Mouse (Mus musculus) T-helper 17 cell (primary cell): ENCODE results near the gene Pacsin2.

Experiments used
- in situ Hi-C, 2 experiments: fragments of 300-600 bp; cut with MboI, MseI; formaldehyde crosslinking; loops; 1 replicate in 1 of 2; 2 replicates in 1 of 2; pipeline ENCODE4 v1.15.1; 2025; ENCODE audit warnings: high pct_unique_total_duplicates in 2 of 2

Pacsin2 gene

DNA sequence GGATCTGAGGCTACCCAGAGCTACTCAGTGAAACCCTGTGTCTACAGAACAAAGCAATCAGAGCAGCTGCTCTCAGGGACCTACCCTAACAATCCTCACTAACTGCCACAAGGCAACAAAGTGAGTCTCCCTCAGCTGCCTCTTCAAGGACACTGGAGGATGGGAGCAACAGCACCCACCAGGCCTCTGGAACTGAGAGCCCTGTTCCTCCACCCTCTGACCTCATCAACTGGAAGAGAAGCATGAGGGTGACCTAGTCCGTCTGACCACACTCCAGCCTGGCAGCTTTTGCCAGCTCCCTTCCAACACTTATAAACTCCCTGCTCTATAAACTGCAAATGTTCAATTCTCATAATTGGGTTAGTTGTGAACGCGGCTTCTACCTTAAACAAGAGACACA lies 10.5 kb downstream of the Pacsin2 start:
- in situ Hi-C loops, result no loop called here

DNA sequence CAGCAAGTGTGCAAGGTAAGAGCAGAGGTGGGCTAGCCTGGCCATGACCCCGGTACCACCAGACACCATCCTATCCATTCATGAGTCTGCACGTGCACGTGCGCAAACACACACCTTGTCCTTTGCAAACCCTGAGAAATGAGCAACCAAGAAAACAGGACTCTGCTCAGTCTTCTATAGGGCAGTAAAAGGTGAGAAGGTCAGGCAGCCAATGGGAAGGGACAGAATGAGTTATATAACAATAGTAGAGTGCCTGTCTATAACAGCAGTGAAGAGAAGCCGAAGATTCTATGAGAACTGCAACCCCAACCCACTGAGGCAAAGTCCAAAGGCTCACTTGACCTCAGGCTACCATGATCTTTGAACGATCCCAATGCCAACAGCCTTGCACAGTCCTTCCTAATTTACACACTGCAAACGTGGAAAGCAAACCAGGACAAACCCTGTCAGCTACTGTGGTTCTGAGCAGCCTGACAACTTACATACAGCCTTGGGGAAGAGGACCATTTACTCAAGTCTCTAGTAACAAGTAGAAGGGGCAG lies 12.1 kb downstream of the Pacsin2 start:
- in situ Hi-C loops, result no loop called here

GRCm38 (mm10) chr15:83451621-83452210 lies 12.7 kb downstream of the Pacsin2 start:
- in situ Hi-C loops, result no loop called here

GRCm38 (mm10) chr15:83450007-83450406 lies 14.4 kb downstream of the Pacsin2 start:
- in situ Hi-C loops, result no loop called here

DNA sequence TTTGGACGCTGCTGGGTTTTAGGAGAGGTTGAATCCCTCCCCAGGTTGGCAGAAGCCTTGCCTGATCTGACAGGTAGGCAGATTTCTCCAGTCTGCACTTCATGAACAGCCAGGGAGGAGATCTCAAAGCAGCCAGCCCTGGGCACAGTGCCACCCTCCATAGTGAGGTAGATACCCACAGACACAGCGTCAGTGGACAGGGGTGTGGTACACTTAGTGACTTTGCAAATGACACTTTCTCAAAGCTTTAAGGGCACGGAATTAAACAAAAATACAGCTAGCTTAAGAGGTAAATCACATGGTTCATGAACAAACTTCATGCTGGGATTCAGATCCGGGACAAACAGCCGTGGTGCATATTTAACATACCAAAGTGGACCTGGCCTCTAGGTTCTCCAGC lies 15.8 kb downstream of the Pacsin2 start:
- in situ Hi-C loops, result no loop called here

DNA sequence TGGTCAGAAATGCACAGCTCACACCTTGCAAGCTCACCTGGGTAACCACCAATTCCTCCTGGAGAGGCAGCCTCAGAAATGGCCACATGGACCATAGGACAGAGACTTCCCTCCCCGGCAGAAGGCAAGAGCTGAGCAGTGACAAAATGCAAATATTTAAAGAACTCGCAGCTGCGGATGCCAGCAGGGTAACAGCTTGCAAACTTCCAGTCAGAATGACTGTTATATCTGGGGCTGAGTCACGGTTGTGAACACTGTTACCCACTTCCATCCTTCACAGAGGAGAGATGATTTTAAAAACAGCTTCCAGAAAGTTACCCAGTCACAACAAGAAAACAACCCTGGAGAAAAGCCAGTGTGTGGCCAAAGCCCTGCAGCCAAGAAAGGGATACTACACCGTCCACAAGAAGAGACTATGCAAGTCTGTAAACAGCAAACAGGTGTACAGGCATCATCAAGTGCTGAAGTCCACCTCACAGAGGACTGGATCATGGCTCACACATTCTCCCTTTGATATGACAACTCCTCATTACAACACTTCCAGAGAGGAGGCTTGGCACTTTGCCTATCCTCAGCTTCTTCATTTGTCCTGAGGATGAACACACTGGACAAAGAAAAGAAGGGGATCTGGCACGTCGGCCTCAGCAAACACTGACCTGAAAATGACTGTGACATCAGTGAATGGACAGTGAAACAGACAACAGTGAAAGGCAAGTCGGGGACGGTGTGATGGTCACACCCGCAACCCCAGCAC lies 16.4 kb downstream of the Pacsin2 start:
- in situ Hi-C loops, result no loop called here

GRCm38 (mm10) chr15:83445908-83446307 lies 18.5 kb downstream of the Pacsin2 start:
- in situ Hi-C loops, result no loop called here

GRCm38 (mm10) chr15:83445383-83445782 lies 19.0 kb downstream of the Pacsin2 start:
- in situ Hi-C loops, result no loop called here

GRCm38 (mm10) chr15:83444425-83444824 lies 20.0 kb downstream of the Pacsin2 start:
- in situ Hi-C loops, result no loop called here

GRCm38 (mm10) chr15:83442495-83443037 lies 21.8 kb downstream of the Pacsin2 start:
- in situ Hi-C loops, result no loop called here

- in situ Hi-C loops, result no loop called here
These were observed 23.7 kb downstream of the Pacsin2 start for GRCm38 (mm10) chr15:83440726-83441125.

DNA sequence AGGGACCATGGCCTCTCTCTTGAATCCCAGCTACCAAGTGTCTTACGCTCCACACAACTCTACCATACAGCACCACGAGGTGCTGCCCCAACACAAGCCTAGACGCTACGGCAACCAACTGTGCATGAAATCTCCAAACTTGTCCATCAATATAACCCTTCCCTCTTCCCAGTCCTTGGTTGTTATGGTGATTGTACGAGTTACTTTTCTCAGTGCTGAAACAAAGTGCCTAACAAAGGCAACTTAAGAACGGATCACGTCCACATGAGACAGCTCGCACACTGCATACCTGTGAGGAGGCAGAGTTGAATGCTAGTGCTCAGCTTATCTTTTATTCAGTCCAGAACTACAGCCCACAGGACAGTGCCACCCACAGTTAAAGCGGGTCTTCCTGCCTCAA lies 27.9 kb downstream of the Pacsin2 start:
- in situ Hi-C loops, result no loop called here

GRCm38 (mm10) chr15:83435324-83436090 lies 28.9 kb downstream of the Pacsin2 start:
- in situ Hi-C loops, result no loop called here

DNA sequence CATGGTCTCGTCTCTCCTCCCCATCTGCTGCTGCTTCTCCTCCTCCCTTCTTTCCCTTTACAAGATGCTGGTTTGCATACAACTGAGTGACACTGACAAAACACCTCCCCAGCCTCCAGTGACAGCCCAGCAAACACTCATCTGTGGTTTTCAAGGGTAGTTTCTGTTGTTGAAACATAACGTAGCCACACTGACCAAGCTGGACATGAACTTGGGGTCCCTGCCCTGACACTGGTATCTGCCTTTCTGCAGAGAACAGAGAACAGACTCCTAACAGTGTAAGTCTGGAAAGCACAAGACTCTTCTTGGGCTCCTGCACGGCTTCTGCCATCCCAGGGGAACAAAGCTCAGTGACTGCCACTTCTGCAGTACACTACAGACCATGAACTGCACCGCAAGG lies 29.7 kb downstream of the Pacsin2 start:
- in situ Hi-C loops, result loop anchor here in 1 of 2 experiments (5.0 kb wide), 1 partner anchor 58 kb away; no protein-coding TSS in a partner anchor

DNA sequence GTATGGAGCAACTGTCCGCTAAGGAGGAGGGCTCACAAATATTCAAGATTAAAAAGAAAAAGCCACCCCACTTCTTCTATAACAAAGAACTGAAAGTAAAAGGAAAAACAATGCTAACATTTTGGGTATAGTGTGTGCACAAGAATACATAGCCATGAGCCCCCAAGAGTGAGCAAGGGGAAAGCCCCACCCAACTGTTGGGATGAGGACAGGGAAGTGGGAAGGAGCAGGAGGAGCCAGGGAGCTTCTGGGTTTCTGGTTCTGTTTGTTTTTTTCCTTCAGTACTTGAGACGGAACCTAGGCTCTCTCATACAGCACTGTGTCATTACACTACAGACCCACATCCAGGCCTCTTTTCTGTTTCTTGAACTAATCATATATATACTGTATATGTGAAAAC lies 31.1 kb downstream of the Pacsin2 start:
- in situ Hi-C loops, result loop anchor here in 1 of 2 experiments (5.0 kb wide), 1 partner anchor 59 kb away; no protein-coding TSS in a partner anchor

DNA sequence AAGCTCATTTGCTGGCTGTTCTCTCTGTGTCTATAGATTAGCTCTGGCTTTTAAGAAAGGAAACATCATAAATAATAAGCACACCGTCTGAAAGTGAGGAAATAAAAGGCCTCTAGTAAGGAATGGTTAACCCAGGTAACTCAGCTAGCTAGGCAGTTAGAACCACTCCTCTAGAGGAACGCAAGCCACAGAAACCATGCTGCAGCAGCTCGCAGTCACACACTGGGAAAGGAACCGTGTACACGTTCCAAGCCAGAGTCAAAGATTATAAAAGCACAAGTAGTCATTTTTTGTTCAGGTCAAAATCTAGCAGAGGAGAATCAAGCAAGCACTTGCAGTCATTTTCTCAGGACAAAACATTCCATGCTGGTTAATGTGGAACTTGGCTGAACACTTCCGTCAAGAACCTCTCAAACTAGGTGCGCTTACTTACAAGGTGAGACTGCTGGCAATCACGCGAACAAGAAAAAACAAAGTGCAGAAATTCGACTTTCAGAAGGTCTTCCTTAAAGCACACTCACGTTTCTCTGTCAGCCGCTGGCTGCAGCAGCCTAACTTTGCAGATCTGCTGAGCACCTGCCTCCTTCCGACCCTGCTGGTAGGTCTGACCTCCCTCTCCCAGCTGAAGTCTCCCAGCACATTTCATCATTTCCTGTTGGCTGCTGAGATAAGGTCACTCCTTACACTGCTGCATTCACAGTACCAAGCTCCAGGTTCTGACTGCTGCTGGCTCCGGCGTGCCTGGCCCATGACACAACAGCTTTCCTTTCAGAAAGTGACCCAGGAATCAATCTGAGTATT lies 32.0 kb downstream of the Pacsin2 start:
- in situ Hi-C loops, result loop anchor here in 1 of 2 experiments (5.0 kb wide), 1 partner anchor 60 kb away; no protein-coding TSS in a partner anchor

- in situ Hi-C loops, result loop anchor here in 1 of 2 experiments (5.0 kb wide), 1 partner anchor 61 kb away; no protein-coding TSS in a partner anchor
These were observed 33.2 kb downstream of the Pacsin2 start for GRCm38 (mm10) chr15:83430986-83431763.

DNA sequence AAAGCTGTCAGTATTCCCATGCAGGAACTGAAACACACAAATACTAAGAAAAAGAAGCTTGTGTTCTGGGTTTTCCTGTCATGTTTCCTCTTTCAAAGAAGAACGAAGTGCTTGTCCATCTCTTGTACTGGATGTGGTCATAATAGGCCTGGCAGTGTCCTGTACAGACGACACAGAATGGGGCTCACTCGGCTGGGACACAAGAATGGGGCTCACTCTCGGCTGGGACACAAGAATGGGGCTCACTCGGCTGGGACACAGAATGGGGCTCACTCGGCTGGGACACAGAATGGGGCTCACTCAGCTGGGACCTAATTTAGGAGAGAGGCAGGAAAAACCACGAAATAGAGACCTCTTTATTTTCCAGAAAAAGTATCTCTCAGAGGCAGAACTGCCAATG lies 34.0 kb downstream of the Pacsin2 start:
- in situ Hi-C loops, result loop anchor here in 1 of 2 experiments (5.0 kb wide), 1 partner anchor 62 kb away; no protein-coding TSS in a partner anchor

GRCm38 (mm10) chr15:83428586-83428985 lies 35.8 kb downstream of the Pacsin2 start:
- in situ Hi-C loops, result no loop called here
